Mouse (Mus musculus) lung, postnatal 0 days (tissue): ENCODE results near the gene Sccpdh. TPM values are rescaled to one million over a fixed set of nuclear protein-coding genes. Genes with fewer than 3 reads are reported as not detected.

ENCODE experiments used
- ATAC-seq: fragments of 200-750 bp; cut with Nextera tagmentation; 2 replicates; pipeline ENCODE4 v1.8.0; 2017; ENCODE audit warnings: moderate library complexity
- DNase-seq: peaks from one replicate; pipeline ENCODE4 v3.0.0-alpha.2; 2016; ENCODE audit warnings: low spot score
- H3K27ac ChIP-seq: fragments of 300-500 bp; sonication (generic); 2 replicates; pipeline ENCODE4 v1.5.1; 2014; ENCODE audit warnings: antibody characterized with exemption, mild to moderate bottlenecking, low read length, mixed read lengths
- H3K27me3 ChIP-seq: fragments of 300-500 bp; sonication (generic); replicated peaks from 2 replicates; pipeline ENCODE4 v1.6.1; 2014; ENCODE audit warnings: low read length, mixed read lengths; ENCODE audit not compliant: insufficient read depth
- H3K36me3 ChIP-seq: fragments of 300-500 bp; sonication (generic); 2 replicates; pipeline ENCODE4 v1.6.1; 2014; ENCODE audit warnings: low read length, mixed read lengths; ENCODE audit not compliant: insufficient read depth
- H3K4me1 ChIP-seq: fragments of 300-500 bp; sonication (generic); 2 replicates; pipeline ENCODE4 v1.6.1; 2014; ENCODE audit warnings: antibody characterized with exemption, low read depth, low read length, mixed read lengths; ENCODE audit not compliant: insufficient read depth
- H3K4me2 ChIP-seq: fragments of 300-500 bp; sonication (generic); replicated peaks from 2 replicates; pipeline ENCODE4 v1.6.1; 2014; ENCODE audit warnings: low read depth, mild to moderate bottlenecking, low read length, moderate library complexity, mixed read lengths
- H3K4me3 ChIP-seq: fragments of 300-500 bp; sonication (generic); 2 replicates; pipeline ENCODE4 v1.5.1; 2014; ENCODE audit warnings: low read depth, low read length
- H3K9ac ChIP-seq: fragments of 300-500 bp; sonication (generic); replicated peaks from 2 replicates; pipeline ENCODE4 v1.6.1; 2014; ENCODE audit warnings: low read depth, mild to moderate bottlenecking
- H3K9me3 ChIP-seq: fragments of 300-500 bp; sonication (generic); 2 replicates; pipeline ENCODE4 v1.6.1; 2016; ENCODE audit warnings: low read length, mixed read lengths
- CTCF ChIP-seq: IDR thresholded peaks from 2 replicates; pipeline ENCODE4 v1.5.1; 2016; ENCODE audit warnings: antibody characterized with exemption, mild to moderate bottlenecking
- EP300 ChIP-seq: IDR thresholded peaks from 2 replicates; pipeline ENCODE4 v1.6.1; 2016; ENCODE audit warnings: antibody characterized with exemption, mild to moderate bottlenecking, control low read depth
- WGBS: fragments of 180-500 bp; shearing (Covaris S2); extraction: QIAGEN DNeasy Blood & Tissue Kit; methylation state at CpG from one replicate; pipeline ENCODE4 v1.1.7; 2014; 5-methylcytosine and 5-hydroxymethylcytosine counted together
- polyA plus RNA-seq: library from polyadenylated mRNA; unstranded; fragments of >200 nt; fragmentation: Nextera tagmentation; extraction: Ambion mirVana; gene quantifications from 2 replicates; pipeline ENCODE4 v1.2.1, GENCODE M21; 2015

The Sccpdh gene
- polyA plus RNA-seq, 1 experiment from 2014 or later, result 54.1 TPM

GRCm38 (mm10) chr1:179663065-179663464, 4.9 kb upstream of the Sccpdh start:
- TF ChIP-seq CTCF (no peak), EP300 (no peak)
- 88% methylated on average over 5 of the region's 5 CpGs for WGBS
- no peak overlapping the region for H3K27ac ChIP-seq

GRCm38 (mm10) chr1:179664309-179664930, 3.6 kb upstream of the Sccpdh start:
- Histone ChIP-seq H3K9me3 (no peaks in the 10 kb centered on the region), H3K27me3 (no peaks in the 10 kb centered on the region), H3K4me1 (no peaks in the 10 kb centered on the region), H3K36me3 (no peaks in the 10 kb centered on the region), H3K9ac (no peak overlapping the region), H3K4me3 (no peak overlapping the region), H3K27ac (no peak overlapping the region), H3K4me2 (no peak overlapping the region)
- WGBS, result 45% methylated on average over 4 of the region's 4 CpGs
- TF ChIP-seq CTCF, result no peak
- TF ChIP-seq EP300, result no peak
- ATAC-seq (no peak), DNase-seq (no peak)

More at GRCm38 (mm10) chr1:179663065-179663464, 4.9 kb upstream of the Sccpdh start:
- Histone ChIP-seq H3K9ac (no peak overlapping the region), H3K4me2 (no peak overlapping the region), H3K9me3 (no peaks in the 10 kb centered on the region), H3K4me3 (no peak overlapping the region), H3K4me1 (no peaks in the 10 kb centered on the region), H3K36me3 (no peaks in the 10 kb centered on the region), H3K27me3 (no peaks in the 10 kb centered on the region)
- ATAC-seq (no peak), DNase-seq (no peak)

- Histone ChIP-seq H3K4me1 (no peaks in the 10 kb centered on the region), H3K27ac (no peak overlapping the region), H3K9ac (no peak overlapping the region), H3K4me3 (no peak overlapping the region), H3K4me2 (no peak overlapping the region), H3K9me3 (no peaks in the 10 kb centered on the region), H3K27me3 (no peaks in the 10 kb centered on the region), H3K36me3 (no peaks in the 10 kb centered on the region)
- WGBS, result 73% methylated on average over 2 of the region's 2 CpGs
- TF ChIP-seq EP300, result no peak
- no peak for TF ChIP-seq CTCF
- ATAC-seq (no peak), DNase-seq (no peak)
Measured at GRCm38 (mm10) chr1:179666971-179667370, 1.0 kb upstream of the Sccpdh start.

- 10% methylated on average over 7 of the region's 7 CpGs for WGBS
- H3K9me3 ChIP-seq, result no peaks in the 10 kb centered on the region
- H3K9ac ChIP-seq, result peak overlapping the region; percentile 79; the same call in 1 of the 2 replicates
- H3K27ac ChIP-seq, result peak overlapping the region; percentile 73; the same call in 1 of the 2 replicates
- no peak for TF ChIP-seq EP300
- TF ChIP-seq CTCF, result no peak
- DNase-seq, result peak; percentile 6
- no peaks in the 10 kb centered on the region for H3K4me1 ChIP-seq
- no peaks in the 10 kb centered on the region for H3K36me3 ChIP-seq
- peak overlapping the region; percentile 89 for H3K4me2 ChIP-seq
- peak overlapping the region; percentile 84 for H3K4me3 ChIP-seq
- H3K27me3 ChIP-seq, result no peaks in the 10 kb centered on the region
- ATAC-seq, result no peak
Measured at GRCm38 (mm10) chr1:179667450-179667849, 560 bp upstream of the Sccpdh start.

GRCm38 (mm10) chr1:179668836-179669537, 977 bp downstream of the Sccpdh start:
- peak overlapping the region; percentile 84 for H3K4me3 ChIP-seq
- no peaks in the 10 kb centered on the region for H3K4me1 ChIP-seq
- H3K9me3 ChIP-seq, result no peaks in the 10 kb centered on the region
- no peak for TF ChIP-seq EP300
- TF ChIP-seq CTCF, result peak; percentile 23; the same call in 1 of the 2 replicates
- H3K36me3 ChIP-seq, result no peaks in the 10 kb centered on the region
- no peaks in the 10 kb centered on the region for H3K27me3 ChIP-seq
- no peak for ATAC-seq
- 12% methylated on average over 12 of the region's 12 CpGs for WGBS
- H3K27ac ChIP-seq, result peak overlapping the region; percentile 73; the same call in 1 of the 2 replicates
- DNase-seq, result peak; percentile 55
- H3K9ac ChIP-seq, result peak overlapping the region; percentile 79
- peak overlapping the region; percentile 89 for H3K4me2 ChIP-seq

- DNase-seq (no peak), ATAC-seq (no peak)
- Histone ChIP-seq H3K4me1 (no peaks in the 10 kb centered on the region), H3K9me3 (no peaks in the 10 kb centered on the region), H3K36me3 (no peaks in the 10 kb centered on the region), H3K4me2 (no peak overlapping the region), H3K27ac (no peak overlapping the region), H3K4me3 (no peak overlapping the region), H3K27me3 (no peaks in the 10 kb centered on the region), H3K9ac (no peak overlapping the region)
- 90% methylated on average over 3 of the region's 3 CpGs for WGBS
- TF ChIP-seq EP300 (no peak), CTCF (no peak)
Measured at GRCm38 (mm10) chr1:179674355-179674754, 6.3 kb downstream of the Sccpdh start.
